Mouse (Mus musculus) gastrocnemius, postnatal 10 days (tissue): ENCODE data around the gene Atp5k. TPM values are rescaled to one million over a fixed set of nuclear protein-coding genes. Genes with fewer than 3 reads are reported as not detected.

Experiments
- DNase-seq: peaks from one replicate; pipeline ENCODE4 v3.0.0; 2021; ENCODE audit warnings: mixed read lengths
- long read RNA-seq, 2 experiments: library from polyadenylated mRNA; stranded (forward); transcript quantifications; one replicate each; pipeline ENCODE4 v2.0.0; 2021
- total RNA-seq, 2 experiments: library from RNA; stranded (reverse); gene quantifications; 2 replicates each; pipeline ENCODE4 v1.2.3; 2021

Gene Atp5k
- total RNA-seq: 100 to 1,000 TPM; 747 to 903 TPM
- long read RNA-seq, experiment 1, transcript Atp5k-201 (4 exons, 371 nt): major isoform, 404 of 413 reads
- long read RNA-seq, experiment 1, partial matches to known transcripts: 3 of 413 reads
- long read RNA-seq, experiment 1, other reads (novel, unspliced or antisense): 0 of 413 reads
- long read RNA-seq, experiment 2, transcript Atp5k-203 (3 exons, 563 nt): minor isoform, 5 of 372 reads
- long read RNA-seq, experiment 2, transcript Atp5k-201 (4 exons, 371 nt): major isoform, 360 of 372 reads
- long read RNA-seq, experiment 2, partial matches to known transcripts: 4 of 372 reads
- long read RNA-seq, experiment 2, other reads (novel, unspliced or antisense): 1 of 372 reads

- peak; percentile 92 for DNase-seq
Measured at GRCm38 (mm10) chr5:108433804-108434587, at the start of gene Atp5k. Gene Atp5k, minus strand, starts transcription at chr5:108434448.

- no peak for DNase-seq
Measured at GRCm38 (mm10) chr5:108483006-108483405, 48.8 kb upstream of the Atp5k start.

GRCm38 (mm10) chr5:108475977-108476376 is 41.7 kb upstream of the Atp5k start:
- no peak for DNase-seq

- no peak for DNase-seq
Measured at GRCm38 (mm10) chr5:108473737-108474136, 39.5 kb upstream of the Atp5k start.

- DNase-seq: no peak
Measured at GRCm38 (mm10) chr5:108469617-108470016, 35.4 kb upstream of the Atp5k start.

GRCm38 (mm10) chr5:108466647-108467046 is 32.4 kb upstream of the Atp5k start:
- no peak for DNase-seq

- no peak for DNase-seq
Measured at GRCm38 (mm10) chr5:108465131-108465891, 31.1 kb upstream of the Atp5k start.

- no peak for DNase-seq
Measured at GRCm38 (mm10) chr5:108462446-108462845, 28.2 kb upstream of the Atp5k start.

GRCm38 (mm10) chr5:108461082-108462065 is 27.1 kb upstream of the Atp5k start, which contains the start of gene Pcgf3:
Gene Pcgf3, plus strand, starts transcription at chr5:108461232.
- peak; percentile 97 for DNase-seq

- no peak for DNase-seq
Measured at GRCm38 (mm10) chr5:108460461-108460860, 26.2 kb upstream of the Atp5k start.

- no peak for DNase-seq
Measured at GRCm38 (mm10) chr5:108458706-108459105, 24.5 kb upstream of the Atp5k start.

- no peak for DNase-seq
Measured at GRCm38 (mm10) chr5:108454094-108454493, 19.8 kb upstream of the Atp5k start.

- no peak for DNase-seq
Measured at GRCm38 (mm10) chr5:108452422-108452821, 18.2 kb upstream of the Atp5k start.

GRCm38 (mm10) chr5:108451611-108452010 is 17.4 kb upstream of the Atp5k start:
- DNase-seq: no peak

- no peak for DNase-seq
Measured at GRCm38 (mm10) chr5:108450837-108451540, 16.7 kb upstream of the Atp5k start.

- DNase-seq: peak; percentile 62
Measured at GRCm38 (mm10) chr5:108448785-108449668, 14.8 kb upstream of the Atp5k start, which contains the start of gene Mfsd7a. Gene Mfsd7a, minus strand, starts transcription at chr5:108448891.

GRCm38 (mm10) chr5:108447857-108448256 is 13.6 kb upstream of the Atp5k start:
- DNase-seq: no peak

- DNase-seq: no peak
Measured at GRCm38 (mm10) chr5:108446973-108447372, 12.7 kb upstream of the Atp5k start.

- no peak for DNase-seq
Measured at GRCm38 (mm10) chr5:108436101-108436500, 1.9 kb upstream of the Atp5k start.

- no peak for DNase-seq
Measured at GRCm38 (mm10) chr5:108431196-108431595, 3.1 kb downstream of the Atp5k start.
